Mouse (Mus musculus) liver, postnatal 0 days (tissue): ENCODE results near the gene Fbn1. TPM values are rescaled to one million over a fixed set of nuclear protein-coding genes. Genes with fewer than 3 reads are reported as not detected.

Experiments
- ATAC-seq: fragments of 200-750 bp; cut with Nextera tagmentation; 2 replicates; pipeline ENCODE4 v1.8.0; 2017; ENCODE audit warnings: mild to moderate bottlenecking, moderate library complexity
- DNase-seq: peaks from one replicate; pipeline ENCODE4 v3.0.0-alpha.2; 2016
- H3K27ac ChIP-seq: fragments of 300-500 bp; sonication (generic); 2 replicates; pipeline ENCODE4 v1.5.1; 2014; ENCODE audit warnings: antibody characterized with exemption, moderate library complexity, mild to moderate bottlenecking, low read depth
- H3K27me3 ChIP-seq: fragments of 300-500 bp; sonication (generic); 2 replicates; pipeline ENCODE4 v1.6.1; 2014; ENCODE audit warnings: low read length, control low read depth, mixed read lengths; ENCODE audit not compliant: insufficient read depth
- H3K36me3 ChIP-seq: fragments of 300-500 bp; sonication (generic); replicated peaks from 2 replicates; pipeline ENCODE4 v1.6.1; 2014; ENCODE audit warnings: mild to moderate bottlenecking, control low read depth, low read length, moderate library complexity, mixed read lengths; ENCODE audit not compliant: insufficient read depth
- H3K4me1 ChIP-seq: fragments of 300-500 bp; sonication (generic); 2 replicates; pipeline ENCODE4 v1.6.1; 2014; ENCODE audit warnings: antibody characterized with exemption, mild to moderate bottlenecking, control low read depth; ENCODE audit not compliant: insufficient read depth
- H3K4me2 ChIP-seq: fragments of 300-500 bp; sonication (generic); 2 replicates; pipeline ENCODE4 v1.6.1; 2014; ENCODE audit warnings: low read depth, mild to moderate bottlenecking, low read length, moderate library complexity, mixed read lengths
- H3K4me3 ChIP-seq: fragments of 300-500 bp; sonication (generic); 2 replicates; pipeline ENCODE4 v1.5.1; 2014; ENCODE audit warnings: low read depth, low read length
- H3K9ac ChIP-seq: fragments of 300-500 bp; sonication (generic); replicated peaks from 2 replicates; pipeline ENCODE4 v1.6.1; 2014; ENCODE audit warnings: mild to moderate bottlenecking, moderate library complexity
- H3K9me3 ChIP-seq: fragments of 300-500 bp; sonication (generic); 2 replicates; pipeline ENCODE4 v1.6.1; 2016; ENCODE audit warnings: mild to moderate bottlenecking, control low read depth, low read length, mixed read lengths
- CTCF ChIP-seq: sonication (generic); IDR thresholded peaks from 2 replicates; pipeline ENCODE4 v1.5.1; 2016; ENCODE audit warnings: antibody characterized with exemption, low read depth
- EP300 ChIP-seq: IDR thresholded peaks from 2 replicates; pipeline ENCODE4 v1.6.1; 2016; ENCODE audit warnings: antibody characterized with exemption, low read depth, mild to moderate bottlenecking
- WGBS: fragments of 180-500 bp; shearing (Covaris S2); extraction: QIAGEN DNeasy Blood & Tissue Kit; methylation state at CpG from one replicate; pipeline ENCODE4 v1.1.7; 2014; ENCODE audit not compliant: insufficient replicate concordance; 5-methylcytosine and 5-hydroxymethylcytosine counted together
- polyA plus RNA-seq: library from polyadenylated mRNA; unstranded; fragments of >200 nt; fragmentation: Nextera tagmentation; extraction: Ambion mirVana; gene quantifications from 2 replicates; pipeline ENCODE4 v1.2.1, GENCODE M21; 2015

Gene Fbn1
- polyA plus RNA-seq, 1 experiment from 2014 or later: 1.3 TPM

GRCm38 (mm10) chr2:125397796-125398195, 110.0 kb downstream of the Fbn1 start:
- Histone ChIP-seq H3K27ac (no peak overlapping the region), H3K9me3 (no peaks in the 10 kb centered on the region), H3K4me1 (no peaks in the 10 kb centered on the region), H3K27me3 (no peaks in the 10 kb centered on the region), H3K9ac (no peak overlapping the region), H3K36me3 (no peaks in the 10 kb centered on the region), H3K4me2 (no peak overlapping the region), H3K4me3 (no peak overlapping the region)
- 78% methylated on average over 7 of the region's 7 CpGs for WGBS
- ATAC-seq: no peak
- TF ChIP-seq EP300 (no peak), CTCF (no peak)
- DNase-seq: no peak

- Histone ChIP-seq H3K27ac (no peak overlapping the region), H3K9me3 (no peaks in the 10 kb centered on the region), H3K4me3 (no peak overlapping the region), H3K9ac (no peak overlapping the region), H3K36me3 (no peaks in the 10 kb centered on the region), H3K27me3 (no peaks in the 10 kb centered on the region), H3K4me2 (no peak overlapping the region), H3K4me1 (no peaks in the 10 kb centered on the region)
- no peak for ATAC-seq
- no peak for TF ChIP-seq CTCF
- no peak for TF ChIP-seq EP300
- 85% methylated on average over 9 of the region's 9 CpGs for WGBS
- no peak for DNase-seq
These were observed 113.2 kb downstream of the Fbn1 start for GRCm38 (mm10) chr2:125394428-125395101.

GRCm38 (mm10) chr2:125391582-125391981, 116.2 kb downstream of the Fbn1 start:
- DNase-seq: no peak
- Histone ChIP-seq H3K9me3 (no peaks in the 10 kb centered on the region), H3K4me2 (no peak overlapping the region), H3K4me3 (no peak overlapping the region), H3K4me1 (no peaks in the 10 kb centered on the region), H3K27me3 (no peaks in the 10 kb centered on the region), H3K36me3 (no peaks in the 10 kb centered on the region), H3K9ac (no peak overlapping the region), H3K27ac (no peak overlapping the region)
- WGBS: 73% methylated on average over 6 of the region's 6 CpGs
- TF ChIP-seq CTCF (no peak), EP300 (no peak)
- no peak for ATAC-seq

- TF ChIP-seq CTCF (no peak), EP300 (no peak)
- no peak for DNase-seq
- Histone ChIP-seq H3K36me3 (no peaks in the 10 kb centered on the region), H3K9me3 (no peaks in the 10 kb centered on the region), H3K4me1 (no peaks in the 10 kb centered on the region), H3K27me3 (no peaks in the 10 kb centered on the region), H3K27ac (no peak overlapping the region), H3K9ac (no peak overlapping the region), H3K4me3 (no peak overlapping the region), H3K4me2 (no peak overlapping the region)
- ATAC-seq: no peak
- WGBS: 86% methylated on average over 10 of the region's 10 CpGs
These were observed 118.0 kb downstream of the Fbn1 start for GRCm38 (mm10) chr2:125389796-125390195.

GRCm38 (mm10) chr2:125386221-125386965, 121.4 kb downstream of the Fbn1 start:
- Histone ChIP-seq H3K4me1 (no peaks in the 10 kb centered on the region), H3K27me3 (no peaks in the 10 kb centered on the region), H3K9ac (no peak overlapping the region), H3K27ac (no peak overlapping the region), H3K4me3 (no peak overlapping the region), H3K36me3 (no peaks in the 10 kb centered on the region), H3K9me3 (no peaks in the 10 kb centered on the region), H3K4me2 (no peak overlapping the region)
- DNase-seq (no peak), ATAC-seq (no peak)
- TF ChIP-seq EP300 (no peak), CTCF (no peak)
- WGBS: 70% methylated on average over 7 of the region's 7 CpGs

GRCm38 (mm10) chr2:125384941-125385340, 122.9 kb downstream of the Fbn1 start:
- DNase-seq (no peak), ATAC-seq (no peak)
- no peaks in the 10 kb centered on the region for H3K9me3 ChIP-seq
- H3K4me3 ChIP-seq: no peak overlapping the region
- no peak overlapping the region for H3K4me2 ChIP-seq
- WGBS: 75% methylated on average over 4 of the region's 4 CpGs
- no peak overlapping the region for H3K9ac ChIP-seq
- TF ChIP-seq CTCF (no peak), EP300 (no peak)
- no peak overlapping the region for H3K27ac ChIP-seq
- no peaks in the 10 kb centered on the region for H3K27me3 ChIP-seq
- no peaks in the 10 kb centered on the region for H3K4me1 ChIP-seq
- H3K36me3 ChIP-seq: no peaks in the 10 kb centered on the region
